Mouse (Mus musculus): ENCODE measurements around the gene Ptprg. TPM values are rescaled to one million over a fixed set of nuclear protein-coding genes. Genes with fewer than 3 reads are reported as not detected.

Ptprg gene
- total and polyA plus RNA-seq, 2 experiments from 2014 or later = 8.7 to 63.4 TPM

DNA sequence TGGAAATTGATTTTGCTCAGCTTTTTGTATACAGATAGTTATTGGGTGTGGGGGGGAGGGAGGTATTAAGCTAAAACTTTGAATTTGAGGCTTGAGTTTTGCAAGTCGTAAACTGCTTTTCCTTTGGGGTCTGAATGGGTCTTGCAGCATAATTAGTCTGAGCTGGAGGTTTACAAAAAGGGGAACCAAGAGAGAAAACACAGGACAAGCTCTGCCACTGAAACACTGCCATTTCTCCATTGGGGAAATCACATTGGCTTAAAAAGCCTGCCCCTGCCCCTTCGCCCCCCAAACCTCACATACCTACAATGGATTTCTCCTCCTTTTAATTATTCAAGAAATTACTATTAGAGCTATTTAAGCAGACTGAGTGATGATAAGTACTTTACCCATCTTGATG lies 156.0 kb downstream of the Ptprg start:
- no peaks in the 10 kb centered on the region for H3K36me3 ChIP-seq (replicated peaks; ENCODE audit: control insufficient read depth, insufficient read depth, low read length)
- H3K4me1 ChIP-seq (ENCODE audit: control insufficient read depth, insufficient read depth) = peaks cover 8% of the 10 kb centered on the region
- TF ChIP-seq CTCF (IDR thresholded peaks at IDR 0.05; ENCODE audit: low read depth) (no peak), EP300 (IDR thresholded peaks at IDR 0.05; ENCODE audit: low read depth) (no peak)
- no peak overlapping the region for H3K27ac ChIP-seq (ENCODE audit: low read depth)
- no peaks in the 10 kb centered on the region for H3K27me3 ChIP-seq (ENCODE audit: control insufficient read depth, insufficient read depth, low read length)
- no peak overlapping the region for H3K4me3 ChIP-seq (ENCODE audit: low read depth, low read length)
- no peak overlapping the region for H3K9ac ChIP-seq (replicated peaks; ENCODE audit: low read depth, low read length)
- ATAC-seq (ENCODE audit: insufficient read depth, low read depth) (no peak), DNase-seq (ENCODE audit: low spot score) (no peak)
- H3K4me2 ChIP-seq (ENCODE audit: low read depth, low read length) = no peak overlapping the region
- WGBS = 92% methylated on average over 2 of the region's 2 CpGs
- no peaks in the 10 kb centered on the region for H3K9me3 ChIP-seq (replicated peaks; ENCODE audit: control insufficient read depth, low read length)

GRCm38 (mm10) chr14:11709798-11710197 lies 156.5 kb downstream of the Ptprg start:
- no peaks in the 10 kb centered on the region for H3K27me3 ChIP-seq (ENCODE audit: control insufficient read depth, insufficient read depth, low read length)
- no peak overlapping the region for H3K4me3 ChIP-seq (ENCODE audit: low read depth, low read length)
- H3K9ac ChIP-seq (replicated peaks; ENCODE audit: low read depth, low read length) = no peak overlapping the region
- H3K9me3 ChIP-seq (replicated peaks; ENCODE audit: control insufficient read depth, low read length) = no peaks in the 10 kb centered on the region
- WGBS = 30% methylated on average over 8 of the region's 8 CpGs
- no peaks in the 10 kb centered on the region for H3K36me3 ChIP-seq (replicated peaks; ENCODE audit: control insufficient read depth, insufficient read depth, low read length)
- no peak for TF ChIP-seq CTCF (IDR thresholded peaks at IDR 0.05; ENCODE audit: low read depth)
- TF ChIP-seq EP300 (IDR thresholded peaks at IDR 0.05; ENCODE audit: low read depth) = no peak
- no peak for ATAC-seq (ENCODE audit: insufficient read depth, low read depth)
- DNase-seq (ENCODE audit: low spot score) = no peak
- no peak overlapping the region for H3K4me2 ChIP-seq (ENCODE audit: low read depth, low read length)
- H3K4me1 ChIP-seq (ENCODE audit: control insufficient read depth, insufficient read depth) = peaks cover 7% of the 10 kb centered on the region
- H3K27ac ChIP-seq (ENCODE audit: low read depth) = no peak overlapping the region

DNA sequence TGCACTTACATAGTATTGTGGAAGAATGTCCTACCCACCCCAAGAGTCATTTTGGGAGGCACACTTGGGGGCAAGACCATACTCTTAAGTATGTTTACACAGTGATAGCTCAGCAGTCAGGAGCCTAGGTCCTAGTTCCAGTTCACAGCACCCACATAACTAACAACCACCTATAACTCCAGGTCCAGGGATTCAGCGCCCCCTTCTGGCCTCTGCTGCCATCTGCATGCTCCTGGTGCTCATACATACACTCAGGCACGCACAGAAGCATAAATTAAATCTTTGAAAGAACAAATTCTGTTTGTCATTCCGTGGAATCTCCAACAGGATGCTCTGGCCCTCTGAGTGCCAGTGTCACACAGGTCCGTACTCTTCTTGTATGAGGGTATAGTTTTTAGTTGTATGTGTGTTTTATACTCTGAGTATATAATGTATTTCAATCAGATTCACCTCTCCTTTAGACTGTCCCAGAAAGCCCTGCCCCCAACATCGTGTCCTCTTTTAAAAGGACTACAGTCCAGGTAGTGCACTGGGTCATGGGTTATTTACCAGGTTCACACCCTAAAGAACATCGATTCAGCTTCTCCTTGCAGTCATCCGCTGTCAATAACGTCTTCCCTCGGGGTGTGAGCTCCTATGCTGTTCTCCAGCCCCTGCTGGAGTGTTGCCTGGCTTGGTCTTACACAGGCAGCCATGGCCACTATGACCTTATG lies 157.2 kb downstream of the Ptprg start:
- Histone ChIP-seq H3K4me3 (ENCODE audit: low read depth, low read length) (no peak overlapping the region), H3K36me3 (replicated peaks; ENCODE audit: control insufficient read depth, insufficient read depth, low read length) (no peaks in the 10 kb centered on the region), H3K4me2 (ENCODE audit: low read depth, low read length) (no peak overlapping the region), H3K4me1 (ENCODE audit: control insufficient read depth, insufficient read depth) (no peaks in the 10 kb centered on the region), H3K27me3 (ENCODE audit: control insufficient read depth, insufficient read depth, low read length) (no peaks in the 10 kb centered on the region), H3K9ac (replicated peaks; ENCODE audit: low read depth, low read length) (no peak overlapping the region), H3K27ac (ENCODE audit: low read depth) (no peak overlapping the region), H3K9me3 (replicated peaks; ENCODE audit: control insufficient read depth, low read length) (no peaks in the 10 kb centered on the region)
- 91% methylated on average over 9 of the region's 9 CpGs for WGBS
- DNase-seq (ENCODE audit: low spot score) = no peak
- ATAC-seq (ENCODE audit: insufficient read depth, low read depth) = no peak
- TF ChIP-seq CTCF (IDR thresholded peaks at IDR 0.05; ENCODE audit: low read depth) = no peak
- TF ChIP-seq EP300 (IDR thresholded peaks at IDR 0.05; ENCODE audit: low read depth) = no peak

- WGBS = 87% methylated on average over 6 of the region's 6 CpGs
- no peak overlapping the region for H3K9ac ChIP-seq (replicated peaks; ENCODE audit: low read depth, low read length)
- ATAC-seq (ENCODE audit: insufficient read depth, low read depth) = no peak
Observed at GRCm38 (mm10) chr14:11712146-11712545, 158.8 kb downstream of the Ptprg start.

GRCm38 (mm10) chr14:11716230-11716629 lies 162.9 kb downstream of the Ptprg start:
- Histone ChIP-seq H3K9ac (replicated peaks; ENCODE audit: low read depth, low read length) (no peak overlapping the region), H3K9me3 (replicated peaks; ENCODE audit: control insufficient read depth, low read length) (no peaks in the 10 kb centered on the region), H3K27me3 (ENCODE audit: control insufficient read depth, insufficient read depth, low read length) (no peaks in the 10 kb centered on the region), H3K36me3 (replicated peaks; ENCODE audit: control insufficient read depth, insufficient read depth, low read length) (no peaks in the 10 kb centered on the region), H3K4me3 (ENCODE audit: low read depth, low read length) (no peak overlapping the region), H3K4me2 (ENCODE audit: low read depth, low read length) (no peak overlapping the region), H3K27ac (ENCODE audit: low read depth) (no peak overlapping the region), H3K4me1 (ENCODE audit: control insufficient read depth, insufficient read depth) (peaks cover 16% of the 10 kb centered on the region; the same call in 1 of the 2 replicates)
- no peak for TF ChIP-seq EP300 (IDR thresholded peaks at IDR 0.05; ENCODE audit: low read depth)
- ATAC-seq (ENCODE audit: insufficient read depth, low read depth) (no peak), DNase-seq (ENCODE audit: low spot score) (no peak)
- WGBS = 77% methylated on average over 3 of the region's 3 CpGs

More at GRCm38 (mm10) chr14:11712146-11712545, 158.8 kb downstream of the Ptprg start:
- no peak overlapping the region for H3K27ac ChIP-seq (ENCODE audit: low read depth)
- DNase-seq (ENCODE audit: low spot score) = no peak
- H3K36me3 ChIP-seq (replicated peaks; ENCODE audit: control insufficient read depth, insufficient read depth, low read length) = no peaks in the 10 kb centered on the region
- TF ChIP-seq CTCF (IDR thresholded peaks at IDR 0.05; ENCODE audit: low read depth) (no peak), EP300 (IDR thresholded peaks at IDR 0.05; ENCODE audit: low read depth) (no peak)
- H3K4me3 ChIP-seq (ENCODE audit: low read depth, low read length) = no peak overlapping the region
- no peaks in the 10 kb centered on the region for H3K9me3 ChIP-seq (replicated peaks; ENCODE audit: control insufficient read depth, low read length)
- H3K4me1 ChIP-seq (ENCODE audit: control insufficient read depth, insufficient read depth) = no peaks in the 10 kb centered on the region
- H3K4me2 ChIP-seq (ENCODE audit: low read depth, low read length) = no peak overlapping the region
- no peaks in the 10 kb centered on the region for H3K27me3 ChIP-seq (ENCODE audit: control insufficient read depth, insufficient read depth, low read length)

- 71% methylated on average over 4 of the region's 4 CpGs for WGBS
- TF ChIP-seq CTCF (IDR thresholded peaks at IDR 0.05; ENCODE audit: low read depth) (no peak), EP300 (IDR thresholded peaks at IDR 0.05; ENCODE audit: low read depth) (no peak)
- no peak overlapping the region for H3K9ac ChIP-seq (replicated peaks; ENCODE audit: low read depth, low read length)
- H3K27ac ChIP-seq (ENCODE audit: low read depth) = no peak overlapping the region
- H3K4me1 ChIP-seq (ENCODE audit: control insufficient read depth, insufficient read depth) = peaks cover 16% of the 10 kb centered on the region; the same call in 1 of the 2 replicates
- H3K27me3 ChIP-seq (ENCODE audit: control insufficient read depth, insufficient read depth, low read length) = no peaks in the 10 kb centered on the region
- H3K36me3 ChIP-seq (replicated peaks; ENCODE audit: control insufficient read depth, insufficient read depth, low read length) = no peaks in the 10 kb centered on the region
- ATAC-seq (ENCODE audit: insufficient read depth, low read depth) (no peak), DNase-seq (ENCODE audit: low spot score) (no peak)
- no peak overlapping the region for H3K4me2 ChIP-seq (ENCODE audit: low read depth, low read length)
- no peak overlapping the region for H3K4me3 ChIP-seq (ENCODE audit: low read depth, low read length)
- H3K9me3 ChIP-seq (replicated peaks; ENCODE audit: control insufficient read depth, low read length) = no peaks in the 10 kb centered on the region
Observed at GRCm38 (mm10) chr14:11718201-11718600, 164.9 kb downstream of the Ptprg start.
